Mouse (Mus musculus): ENCODE results near the gene Rdh12. TPM values are rescaled to one million over a fixed set of nuclear protein-coding genes. Genes with fewer than 3 reads are reported as not detected.
A peak's percentile ranks its signal among the peaks of the same experiment; 100 is the strongest.

The Rdh12 gene
- polyA plus RNA-seq, 1 experiment from 2014 or later = 1.8 TPM

GRCm38 (mm10) chr12:79192193-79192592 is 16.5 kb upstream of the Rdh12 start, which contains the start of gene Rdh11:
Rdh11 (minus strand) TSS chr12:79192293.
- WGBS = 55% methylated on average over 6 of the region's 6 CpGs

GRCm38 (mm10) chr12:79193441-79193840 is 15.3 kb upstream of the Rdh12 start:
- Histone ChIP-seq H3K4me1 (peaks cover 10% of the 10 kb centered on the region), H3K9ac (no peak overlapping the region), H3K4me3 (no peak overlapping the region), H3K27ac (no peak overlapping the region), H3K4me2 (no peak overlapping the region), H3K9me3 (no peaks in the 10 kb centered on the region), H3K36me3 (peaks cover under 1% of the 10 kb centered on the region; the same call in 1 of the 2 replicates), H3K27me3 (no peaks in the 10 kb centered on the region)
- WGBS = 3% methylated on average over 3 of the region's 3 CpGs
- no peak for ATAC-seq (ENCODE audit: borderline replicate concordance, extremely low read depth, low FRiP score, low TSS enrichment)

More at GRCm38 (mm10) chr12:79192193-79192592, 16.5 kb upstream of the Rdh12 start, which contains the start of gene Rdh11:
- Histone ChIP-seq H3K9me3 (no peaks in the 10 kb centered on the region), H3K27ac (peak within 1 kb of the TSS; percentile 17; the same call in 1 of the 2 replicates), H3K4me3 (peak within 1 kb of the TSS; percentile 67), H3K4me1 (peaks cover 10% of the 10 kb centered on the region), H3K36me3 (peaks cover 13% of the 10 kb centered on the region), H3K4me2 (peak within 1 kb of the TSS; percentile 81), H3K27me3 (no peaks in the 10 kb centered on the region), H3K9ac (peak within 1 kb of the TSS; percentile 61)
- ATAC-seq (ENCODE audit: borderline replicate concordance, extremely low read depth, low FRiP score, low TSS enrichment) = no peak

- H3K9me3 ChIP-seq = no peaks in the 10 kb centered on the region
- no peaks in the 10 kb centered on the region for H3K27me3 ChIP-seq
- H3K4me2 ChIP-seq = no peak overlapping the region
- ATAC-seq (ENCODE audit: borderline replicate concordance, extremely low read depth, low FRiP score, low TSS enrichment) = no peak
- H3K4me1 ChIP-seq = no peaks in the 10 kb centered on the region
- WGBS = 82% methylated on average over 5 of the region's 5 CpGs
- no peak overlapping the region for H3K9ac ChIP-seq
- no peaks in the 10 kb centered on the region for H3K36me3 ChIP-seq
- no peak overlapping the region for H3K27ac ChIP-seq
- H3K4me3 ChIP-seq = no peak overlapping the region
Measured at GRCm38 (mm10) chr12:79197105-79197504, 11.6 kb upstream of the Rdh12 start.

GRCm38 (mm10) chr12:79201882-79202281 is 6.8 kb upstream of the Rdh12 start:
- no peak overlapping the region for H3K9ac ChIP-seq
- H3K27me3 ChIP-seq = no peaks in the 10 kb centered on the region
- no peaks in the 10 kb centered on the region for H3K36me3 ChIP-seq
- no peaks in the 10 kb centered on the region for H3K4me1 ChIP-seq
- ATAC-seq (ENCODE audit: borderline replicate concordance, extremely low read depth, low FRiP score, low TSS enrichment) = no peak
- H3K4me2 ChIP-seq = no peak overlapping the region
- no peak overlapping the region for H3K4me3 ChIP-seq
- no peak overlapping the region for H3K27ac ChIP-seq
- H3K9me3 ChIP-seq = no peaks in the 10 kb centered on the region
- 48% methylated on average over 3 of the region's 3 CpGs for WGBS

- no peaks in the 10 kb centered on the region for H3K27me3 ChIP-seq
- H3K27ac ChIP-seq = no peak overlapping the region
- H3K4me1 ChIP-seq = peaks cover 12% of the 10 kb centered on the region
- H3K4me3 ChIP-seq = no peak overlapping the region
- WGBS = 74% methylated on average over 8 of the region's 8 CpGs
- H3K4me2 ChIP-seq = no peak overlapping the region
- H3K9ac ChIP-seq = no peak overlapping the region
- H3K9me3 ChIP-seq = no peaks in the 10 kb centered on the region
- ATAC-seq (ENCODE audit: borderline replicate concordance, extremely low read depth, low FRiP score, low TSS enrichment) = no peak
- H3K36me3 ChIP-seq = no peaks in the 10 kb centered on the region
Measured at GRCm38 (mm10) chr12:79211447-79211846, 2.7 kb downstream of the Rdh12 start.

GRCm38 (mm10) chr12:79217511-79217910 is 8.8 kb downstream of the Rdh12 start:
- no peaks in the 10 kb centered on the region for H3K4me1 ChIP-seq
- H3K27ac ChIP-seq = no peak overlapping the region
- 46% methylated on average over 5 of the region's 5 CpGs for WGBS
- H3K9ac ChIP-seq = no peak overlapping the region
- H3K4me2 ChIP-seq = no peak overlapping the region
- no peaks in the 10 kb centered on the region for H3K27me3 ChIP-seq
- H3K9me3 ChIP-seq = no peaks in the 10 kb centered on the region
- H3K36me3 ChIP-seq = no peaks in the 10 kb centered on the region
- no peak for ATAC-seq (ENCODE audit: borderline replicate concordance, extremely low read depth, low FRiP score, low TSS enrichment)
- no peak overlapping the region for H3K4me3 ChIP-seq

GRCm38 (mm10) chr12:79235485-79236080 is 26.9 kb downstream of the Rdh12 start:
- no peak overlapping the region for H3K4me3 ChIP-seq
- H3K27ac ChIP-seq = no peak overlapping the region
- H3K36me3 ChIP-seq = peaks cover 44% of the 10 kb centered on the region
- H3K9me3 ChIP-seq = no peaks in the 10 kb centered on the region
- no peak overlapping the region for H3K4me2 ChIP-seq
- ATAC-seq (ENCODE audit: borderline replicate concordance, extremely low read depth, low FRiP score, low TSS enrichment) = no peak
- H3K4me1 ChIP-seq = no peaks in the 10 kb centered on the region
- H3K9ac ChIP-seq = no peak overlapping the region
- WGBS = 81% methylated on average over 11 of the region's 11 CpGs
- H3K27me3 ChIP-seq = no peaks in the 10 kb centered on the region

GRCm38 (mm10) chr12:79241985-79242384 is 33.3 kb downstream of the Rdh12 start:
- no peak overlapping the region for H3K4me3 ChIP-seq
- no peak overlapping the region for H3K9ac ChIP-seq
- no peaks in the 10 kb centered on the region for H3K9me3 ChIP-seq
- peaks cover 68% of the 10 kb centered on the region for H3K36me3 ChIP-seq
- WGBS = 63% methylated on average over 2 of the region's 2 CpGs
- H3K4me1 ChIP-seq = no peaks in the 10 kb centered on the region
- no peak overlapping the region for H3K27ac ChIP-seq
- H3K27me3 ChIP-seq = no peaks in the 10 kb centered on the region
- no peak overlapping the region for H3K4me2 ChIP-seq
- no peak for ATAC-seq (ENCODE audit: borderline replicate concordance, extremely low read depth, low FRiP score, low TSS enrichment)

GRCm38 (mm10) chr12:79242921-79243320 is 34.2 kb downstream of the Rdh12 start:
- H3K4me3 ChIP-seq = no peak overlapping the region
- no peak for ATAC-seq (ENCODE audit: borderline replicate concordance, extremely low read depth, low FRiP score, low TSS enrichment)
- WGBS = 77% methylated on average over 6 of the region's 6 CpGs
- H3K27me3 ChIP-seq = no peaks in the 10 kb centered on the region
- no peak overlapping the region for H3K4me2 ChIP-seq
- H3K27ac ChIP-seq = no peak overlapping the region
- peaks cover 64% of the 10 kb centered on the region for H3K36me3 ChIP-seq
- H3K9ac ChIP-seq = no peak overlapping the region
- H3K4me1 ChIP-seq = no peaks in the 10 kb centered on the region
- H3K9me3 ChIP-seq = no peaks in the 10 kb centered on the region

GRCm38 (mm10) chr12:79248110-79248509 is 39.4 kb downstream of the Rdh12 start:
- H3K4me3 ChIP-seq = no peak overlapping the region
- no peaks in the 10 kb centered on the region for H3K9me3 ChIP-seq
- ATAC-seq (ENCODE audit: borderline replicate concordance, extremely low read depth, low FRiP score, low TSS enrichment) = no peak
- H3K27me3 ChIP-seq = no peaks in the 10 kb centered on the region
- no peaks in the 10 kb centered on the region for H3K4me1 ChIP-seq
- no peak overlapping the region for H3K27ac ChIP-seq
- no peak overlapping the region for H3K9ac ChIP-seq
- WGBS = 90% methylated on average over 3 of the region's 3 CpGs
- peaks cover 72% of the 10 kb centered on the region for H3K36me3 ChIP-seq
- H3K4me2 ChIP-seq = no peak overlapping the region

- H3K9ac ChIP-seq = no peak overlapping the region
- no peak for ATAC-seq (ENCODE audit: borderline replicate concordance, extremely low read depth, low FRiP score, low TSS enrichment)
- H3K27ac ChIP-seq = no peak overlapping the region
- peaks cover 50% of the 10 kb centered on the region for H3K36me3 ChIP-seq
- H3K4me3 ChIP-seq = no peak overlapping the region
- no peak overlapping the region for H3K4me2 ChIP-seq
- WGBS = 92% methylated on average over 9 of the region's 9 CpGs
- H3K27me3 ChIP-seq = no peaks in the 10 kb centered on the region
- no peaks in the 10 kb centered on the region for H3K4me1 ChIP-seq
- no peaks in the 10 kb centered on the region for H3K9me3 ChIP-seq
Measured at GRCm38 (mm10) chr12:79253294-79254053, 44.8 kb downstream of the Rdh12 start.

- ATAC-seq (ENCODE audit: borderline replicate concordance, extremely low read depth, low FRiP score, low TSS enrichment) = no peak
- no peaks in the 10 kb centered on the region for H3K4me1 ChIP-seq
- H3K27ac ChIP-seq = no peak overlapping the region
- no peak overlapping the region for H3K4me2 ChIP-seq
- 91% methylated on average over 10 of the region's 10 CpGs for WGBS
- H3K27me3 ChIP-seq = no peaks in the 10 kb centered on the region
- H3K36me3 ChIP-seq = peaks cover 42% of the 10 kb centered on the region
- no peak overlapping the region for H3K9ac ChIP-seq
- H3K4me3 ChIP-seq = no peak overlapping the region
- H3K9me3 ChIP-seq = no peaks in the 10 kb centered on the region
Measured at GRCm38 (mm10) chr12:79254975-79255374, 46.3 kb downstream of the Rdh12 start.
